Mouse (Mus musculus) liver, embryonic 14.5 days (tissue): ENCODE measurements around the gene Tbc1d22a.

ENCODE experiments used
- CTCF ChIP-seq: IDR thresholded peaks from 2 replicates; pipeline ENCODE4 v1.5.1; 2016; ENCODE audit warnings: antibody characterized with exemption, low read depth, control low read depth
- EP300 ChIP-seq: IDR thresholded peaks from 2 replicates; pipeline ENCODE4 v1.6.1; 2016; ENCODE audit warnings: antibody characterized with exemption, low read depth

GRCm38 (mm10) chr15:86221369-86221768, 7.1 kb downstream of the Tbc1d22a start:
- no peak for TF ChIP-seq CTCF
- TF ChIP-seq EP300, result no peak
